Mouse (Mus musculus): ENCODE data around the gene Wdr54.

DNA sequence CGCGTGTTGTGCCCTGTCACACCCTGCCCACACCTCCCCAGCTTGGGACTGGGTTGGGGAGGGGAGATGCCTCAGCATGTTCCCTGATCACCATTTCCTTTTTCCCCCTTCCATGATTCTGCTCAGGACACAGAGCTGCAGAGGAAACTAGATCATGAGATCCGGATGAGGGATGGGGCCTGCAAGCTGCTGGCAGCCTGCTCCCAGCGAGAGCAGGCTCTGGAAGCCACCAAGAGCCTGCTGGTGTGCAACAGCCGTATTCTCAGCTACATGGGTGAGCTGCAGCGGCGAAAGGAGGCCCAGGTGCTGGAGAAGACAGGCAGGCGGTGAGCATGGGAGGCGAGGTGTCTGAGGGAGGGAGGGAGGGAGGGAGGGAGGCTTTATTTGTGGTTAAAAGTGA, 10.4 kb downstream of the Wdr54 start:
- no peak for TF ChIP-seq CTCF (IDR thresholded peaks at IDR 0.05; ENCODE audit: low read depth)
- no peak for TF ChIP-seq EP300 (IDR thresholded peaks at IDR 0.05; ENCODE audit: low read depth)
